Mouse (Mus musculus) thymus, postnatal 25 days (tissue): Measurements from ENCODE around the gene Tom1l2.
A peak's percentile ranks its signal among the peaks of the same experiment; 100 is the strongest.

ENCODE experiments used
- DNase-seq: peaks from one replicate; pipeline ENCODE4 v3.0.0; 2022

The Tom1l2 gene

GRCm38 (mm10) chr11:60345868-60346267 is 6.8 kb downstream of the Tom1l2 start:
- no peak for DNase-seq

DNA sequence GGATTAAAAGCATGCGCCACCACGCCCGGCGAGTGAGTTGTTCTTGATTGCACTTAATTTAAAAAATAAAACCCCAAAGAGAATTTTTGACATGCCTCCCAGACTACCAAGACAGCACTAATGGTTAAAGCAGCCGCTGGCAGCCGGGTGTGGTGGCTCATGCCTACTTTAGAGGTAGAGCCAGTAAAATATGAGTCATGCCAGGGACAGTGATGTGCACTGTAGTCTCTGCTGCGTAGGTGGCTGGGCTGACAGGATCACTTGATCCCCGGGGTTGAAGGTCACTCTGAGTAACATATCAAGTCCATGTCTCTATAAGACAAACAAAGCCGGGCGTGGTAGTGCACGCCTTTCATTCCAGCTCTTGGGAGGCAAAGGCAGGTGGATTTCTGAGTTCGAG is 13.3 kb downstream of the Tom1l2 start:
- DNase-seq, result no peak

GRCm38 (mm10) chr11:60338291-60338690 is 14.4 kb downstream of the Tom1l2 start:
- DNase-seq, result peak; percentile 77

DNA sequence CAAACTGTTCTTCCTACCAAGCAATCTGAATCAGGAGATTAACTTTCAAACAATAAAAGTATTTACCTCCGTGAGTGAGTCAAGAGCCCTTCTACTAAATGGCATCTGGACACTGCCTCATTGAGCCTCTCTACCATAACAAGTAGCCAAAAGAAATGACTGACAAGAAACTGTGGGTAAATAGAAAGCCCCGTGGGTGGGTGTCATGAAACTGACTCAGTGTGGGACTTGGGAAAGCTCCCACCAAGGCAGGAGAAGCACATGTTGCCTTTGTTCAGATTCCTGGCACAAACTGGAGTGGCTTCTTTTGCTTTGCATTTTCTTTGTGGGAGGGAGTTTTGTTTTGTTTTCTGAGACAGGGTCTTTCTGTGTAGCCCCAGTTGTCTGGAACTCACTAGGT is 16.9 kb downstream of the Tom1l2 start:
- no peak for DNase-seq

- peak; percentile 67 for DNase-seq
These were observed 18.6 kb downstream of the Tom1l2 start for GRCm38 (mm10) chr11:60334124-60334523.

DNA sequence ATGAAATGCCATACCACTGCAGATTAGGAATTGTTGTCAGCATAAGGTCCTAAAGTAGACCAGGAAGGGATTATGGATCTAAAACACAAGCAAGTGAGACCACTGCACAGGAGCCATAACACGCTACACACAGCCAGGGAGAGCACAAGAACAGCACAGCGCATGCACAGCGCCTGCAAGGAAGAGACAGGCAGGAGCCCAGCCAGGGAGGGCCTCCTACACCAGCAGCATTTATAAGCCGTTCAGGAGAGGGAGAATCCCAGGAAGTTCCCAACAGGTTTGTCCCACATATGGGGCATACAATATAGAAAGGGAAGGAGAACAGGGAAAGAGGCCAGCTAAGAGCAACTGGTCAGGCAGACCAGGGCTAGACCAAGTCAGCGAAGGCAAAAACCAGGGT is 19.2 kb downstream of the Tom1l2 start:
- DNase-seq, result peak; percentile 35

DNA sequence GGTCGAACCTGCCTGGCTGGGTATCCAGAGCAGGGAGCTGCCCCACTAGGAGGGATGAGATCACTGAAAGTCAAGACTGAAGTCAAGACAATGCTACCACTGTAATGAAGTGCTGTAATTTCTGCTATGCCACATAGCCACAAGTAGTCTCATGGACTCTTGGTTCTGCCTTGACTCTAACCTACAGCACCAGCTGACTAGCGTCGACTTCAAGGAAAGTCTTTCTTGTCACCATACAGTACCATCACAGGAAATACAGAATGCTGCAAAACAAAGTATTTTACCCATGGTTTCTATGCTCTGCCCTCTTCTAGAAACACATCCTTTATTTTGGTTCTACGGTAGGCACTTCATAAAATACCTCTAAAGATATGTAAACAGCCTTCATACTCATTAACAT is 22.2 kb downstream of the Tom1l2 start:
- no peak for DNase-seq

DNA sequence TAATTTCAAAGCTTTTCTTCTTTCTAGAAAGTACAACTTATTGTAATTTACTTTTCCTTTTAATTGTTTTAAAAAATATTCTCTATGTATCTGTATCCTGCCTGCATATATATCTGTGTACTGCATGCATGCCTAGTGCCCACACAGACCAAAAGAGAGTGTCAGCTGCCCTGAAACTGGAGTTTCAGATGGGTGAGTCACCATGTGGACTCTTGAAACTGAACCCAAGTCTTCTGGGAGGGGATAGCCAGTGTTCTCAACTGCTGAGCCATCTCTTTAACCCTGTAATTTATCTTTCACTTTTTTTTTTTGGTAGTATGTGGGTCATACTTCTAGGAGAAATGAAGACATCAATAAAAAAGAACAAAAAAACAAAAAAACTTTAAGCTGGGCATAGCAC is 29.0 kb downstream of the Tom1l2 start:
- DNase-seq, result no peak

DNA sequence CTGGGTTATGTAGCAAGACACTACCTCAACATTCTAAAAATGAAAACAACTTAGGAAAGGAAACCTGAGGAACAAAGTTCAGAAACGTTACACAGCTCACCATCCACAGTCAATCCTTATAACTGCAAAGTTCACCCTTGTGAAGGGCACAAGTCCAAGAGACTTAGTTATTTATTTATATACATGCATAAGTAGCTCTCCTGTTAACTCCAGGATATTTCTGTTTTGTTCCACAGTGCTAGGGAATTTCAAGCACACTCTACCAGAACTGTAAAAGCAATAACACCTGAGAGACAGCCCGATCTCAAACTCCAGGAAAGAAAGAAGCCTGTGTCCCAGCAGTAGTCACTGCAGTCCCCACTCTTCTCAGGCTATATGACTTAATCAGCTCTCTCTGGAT is 31.3 kb downstream of the Tom1l2 start:
- DNase-seq, result no peak

- no peak for DNase-seq
These were observed 32.2 kb downstream of the Tom1l2 start for GRCm38 (mm10) chr11:60320426-60321037.

GRCm38 (mm10) chr11:60319257-60320066 is 33.2 kb downstream of the Tom1l2 start:
- DNase-seq, result no peak

DNA sequence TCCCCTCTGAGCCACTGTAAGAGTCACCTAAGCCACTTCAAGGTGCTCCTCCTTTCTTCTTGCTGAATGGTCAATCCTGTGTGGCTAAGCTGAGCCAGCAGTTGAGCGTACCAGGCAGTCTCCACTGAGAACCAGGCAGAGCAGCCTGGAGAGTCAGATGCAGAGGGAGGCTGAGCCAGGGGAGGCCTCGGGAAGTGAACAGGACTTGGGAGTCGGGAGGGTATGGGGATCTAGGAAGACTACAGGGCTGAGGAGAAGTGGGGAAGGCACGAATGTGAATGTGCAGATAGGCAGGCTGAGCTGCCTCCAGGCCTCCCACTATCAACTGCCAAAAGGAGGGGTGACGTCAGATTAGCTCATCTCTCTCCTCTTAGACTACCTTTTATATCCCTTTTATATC is 34.0 kb downstream of the Tom1l2 start:
- DNase-seq, result no peak

DNA sequence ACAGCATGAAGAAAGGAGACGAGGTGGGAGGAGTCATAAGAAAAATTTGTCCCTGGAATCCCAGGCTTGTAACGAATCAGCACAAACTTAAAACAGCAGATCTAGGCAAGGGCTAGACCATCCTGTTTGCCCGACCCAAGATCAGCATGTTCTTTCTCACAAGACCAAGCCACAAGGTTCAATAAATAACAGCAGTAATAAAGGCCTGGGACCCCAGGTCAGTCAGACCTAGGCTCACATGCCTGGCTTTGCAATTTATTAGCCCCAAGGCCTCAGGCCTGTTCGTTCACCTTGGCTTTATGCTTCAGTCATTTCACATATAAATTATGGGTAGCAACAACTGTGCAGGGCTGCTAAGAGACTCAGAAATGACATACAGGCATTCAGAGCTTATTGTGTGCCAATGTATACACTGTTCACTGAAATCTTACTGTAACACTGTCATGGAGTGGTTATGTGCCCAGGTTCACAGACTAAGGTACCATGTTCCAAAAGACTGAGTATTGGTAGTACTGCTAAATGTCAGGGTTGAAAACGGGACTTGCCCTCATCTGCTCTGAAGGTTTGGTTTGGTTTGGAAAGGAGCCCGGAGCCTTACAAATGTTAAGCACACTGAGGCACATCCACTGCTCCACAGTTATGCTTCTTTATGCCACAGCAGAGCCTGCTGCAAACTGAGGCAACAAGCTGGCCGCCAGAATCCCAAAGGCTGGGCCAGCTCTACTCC is 35.2 kb downstream of the Tom1l2 start:
- DNase-seq, result no peak

DNA sequence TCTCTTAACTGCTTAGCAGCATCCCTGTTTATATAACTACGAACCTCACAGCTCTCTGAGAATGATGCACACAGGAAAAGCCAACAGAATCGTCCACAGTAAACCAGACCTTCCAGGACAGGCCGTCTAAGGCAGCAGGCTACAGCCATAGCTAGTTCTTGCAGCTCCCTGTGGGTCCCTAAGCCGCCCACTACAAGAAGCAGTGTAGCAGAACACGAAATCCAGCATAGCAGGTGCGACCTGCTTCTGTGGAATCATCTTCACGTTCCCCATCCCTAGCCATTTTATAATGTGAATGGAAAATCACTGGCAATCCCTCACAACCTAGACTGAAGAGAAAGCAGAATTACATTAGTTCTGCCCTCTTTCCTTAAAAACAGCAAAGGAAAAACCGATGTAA is 35.8 kb downstream of the Tom1l2 start:
- DNase-seq, result no peak

GRCm38 (mm10) chr11:60316250-60316649 is 36.5 kb downstream of the Tom1l2 start:
- DNase-seq, result no peak

DNA sequence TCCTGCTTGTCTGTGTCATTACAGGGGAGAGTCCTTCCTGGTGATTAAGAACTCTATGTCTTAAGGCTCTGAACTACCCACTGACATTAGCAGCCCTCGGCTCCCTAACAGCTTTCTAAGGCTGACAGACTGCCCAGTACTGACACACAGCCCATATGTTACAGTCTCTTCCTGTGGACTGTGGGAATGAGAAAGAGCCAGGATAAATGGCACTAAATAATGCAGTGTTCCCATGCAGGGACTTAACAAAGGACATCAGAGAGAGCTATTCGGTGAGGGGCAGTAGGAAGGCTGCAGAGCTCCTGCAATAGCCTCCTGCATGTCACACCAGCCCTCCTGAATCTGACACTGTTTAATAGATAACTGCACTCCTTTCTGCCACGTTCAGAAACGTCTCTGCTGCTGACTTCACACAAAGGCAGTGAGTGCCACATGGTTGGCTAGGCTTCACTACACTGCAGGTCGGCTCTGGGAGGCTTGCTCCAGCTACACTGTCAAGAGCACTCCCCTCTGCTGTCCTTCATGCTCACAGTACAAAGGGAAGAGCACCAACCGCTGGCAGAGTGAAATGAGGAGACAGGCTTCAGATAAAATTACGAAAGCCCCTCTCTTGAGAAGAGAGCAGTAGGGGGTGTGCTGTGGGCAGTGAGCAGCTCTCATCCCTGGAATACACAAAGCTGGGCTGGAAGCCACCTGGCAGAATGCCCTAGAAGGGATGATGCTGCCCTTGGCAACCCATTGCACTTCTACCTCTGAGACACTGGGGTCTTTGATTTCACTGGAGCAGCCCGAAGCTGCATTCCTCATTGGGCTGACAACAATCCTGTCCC is 41.5 kb downstream of the Tom1l2 start:
- DNase-seq, result no peak

- DNase-seq, result no peak
These were observed 42.8 kb downstream of the Tom1l2 start for GRCm38 (mm10) chr11:60309875-60310274.

DNA sequence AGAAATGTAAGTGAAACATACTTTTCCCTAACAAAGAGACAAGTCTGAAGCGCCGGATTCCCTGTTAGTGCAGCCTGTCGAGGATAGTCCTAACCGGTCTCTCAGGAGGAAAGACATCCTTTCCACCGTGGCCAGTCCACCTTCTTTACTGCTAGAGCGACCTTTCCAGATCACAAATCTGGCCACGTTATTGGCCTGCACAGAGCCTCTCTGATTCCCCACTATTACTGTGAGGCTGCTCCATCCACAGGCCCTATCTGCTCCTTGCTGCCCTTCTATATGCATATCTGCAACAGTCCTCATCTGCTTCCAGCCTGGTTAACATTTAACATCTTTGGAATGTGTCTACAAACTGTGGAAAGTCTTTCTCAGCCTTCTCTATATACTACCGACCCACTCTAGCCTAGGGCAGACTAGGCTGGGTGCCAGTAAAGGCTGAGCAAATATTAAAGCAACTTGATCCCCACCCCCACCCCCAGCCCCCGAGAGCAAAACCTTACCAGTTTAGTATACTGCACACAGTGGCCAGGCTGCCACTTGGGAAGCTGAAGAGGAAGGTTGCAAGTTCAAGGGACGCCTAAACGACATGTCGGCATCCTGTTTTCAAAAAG is 44.1 kb downstream of the Tom1l2 start:
- DNase-seq, result no peak

DNA sequence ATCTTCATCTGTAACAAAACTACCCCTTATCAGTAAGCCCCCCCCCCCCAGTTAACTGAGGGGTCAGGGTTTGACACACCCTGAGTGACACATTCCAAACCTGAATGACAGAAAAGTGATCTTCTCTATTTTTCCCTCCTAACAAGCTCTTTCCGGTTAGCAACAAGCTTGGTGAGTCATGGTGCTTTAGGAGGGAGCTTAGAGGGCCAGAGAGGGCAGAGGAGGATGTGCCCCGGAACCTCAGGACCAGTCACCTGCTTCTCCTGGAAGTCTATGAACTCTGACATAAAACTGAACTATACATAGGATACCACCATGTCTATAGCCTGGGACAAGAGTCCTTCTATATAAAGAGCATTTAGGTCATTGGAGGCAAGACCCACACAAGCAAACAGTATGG is 44.6 kb downstream of the Tom1l2 start:
- DNase-seq, result no peak

DNA sequence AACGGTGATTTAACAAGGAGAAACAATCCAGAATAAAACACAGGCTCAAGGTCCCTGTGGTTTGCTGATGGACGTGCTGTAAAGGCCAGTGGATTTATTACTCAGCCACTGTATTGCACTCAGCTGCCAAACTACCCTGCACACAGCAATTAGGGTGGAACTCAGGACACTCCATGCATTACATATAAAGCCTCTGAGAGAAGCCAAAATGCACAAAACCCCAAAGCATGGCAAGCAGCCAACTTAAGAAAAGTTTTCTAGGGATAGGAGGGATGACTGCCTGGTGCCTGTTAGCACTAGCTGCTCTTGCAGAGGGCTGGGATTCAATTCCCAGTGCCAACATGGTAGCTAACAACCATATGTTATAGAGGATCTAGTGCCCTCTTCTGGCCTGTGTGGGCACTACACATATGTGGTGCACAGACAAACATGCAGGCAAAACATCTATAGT is 45.3 kb downstream of the Tom1l2 start:
- DNase-seq, result peak; percentile 56

DNA sequence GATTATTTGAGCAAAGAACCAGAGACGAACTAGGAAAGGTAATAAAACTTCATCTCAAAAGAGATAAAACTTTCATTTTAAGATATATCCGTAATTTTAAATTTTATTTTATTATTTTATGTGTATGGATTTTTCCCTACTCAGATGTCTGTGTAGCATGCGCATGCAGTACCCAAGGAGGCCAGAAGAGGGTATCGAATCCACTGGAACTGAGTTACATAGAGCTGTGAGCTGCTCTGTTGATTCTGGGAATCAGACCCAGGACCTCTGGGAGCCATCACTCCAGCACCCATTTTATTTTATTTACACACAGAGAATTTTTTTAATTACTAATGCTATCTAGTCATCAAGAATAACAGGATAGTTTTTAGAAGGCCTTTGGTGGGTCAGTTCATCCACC is 45.9 kb downstream of the Tom1l2 start:
- DNase-seq, result peak; percentile 78

DNA sequence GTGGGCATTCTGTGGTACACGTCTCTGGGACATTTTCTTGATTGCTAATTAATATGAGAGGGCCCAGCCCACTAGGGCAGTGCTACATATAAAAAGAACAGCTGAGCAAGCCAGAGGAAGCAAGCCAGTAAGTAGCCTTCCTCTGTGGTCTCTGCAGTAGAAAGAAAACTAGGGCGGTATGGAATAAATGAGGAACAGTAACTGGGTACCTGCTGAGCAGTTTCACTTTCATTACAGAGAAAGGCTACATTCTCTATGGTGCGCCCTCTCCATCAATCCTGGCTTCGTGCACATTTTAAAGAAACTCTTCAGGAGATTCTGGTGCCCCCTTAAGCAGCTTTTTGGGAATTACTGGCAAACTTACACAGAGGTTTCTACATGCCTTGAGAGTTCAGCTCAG is 47.1 kb downstream of the Tom1l2 start:
- DNase-seq, result peak; percentile 45

DNA sequence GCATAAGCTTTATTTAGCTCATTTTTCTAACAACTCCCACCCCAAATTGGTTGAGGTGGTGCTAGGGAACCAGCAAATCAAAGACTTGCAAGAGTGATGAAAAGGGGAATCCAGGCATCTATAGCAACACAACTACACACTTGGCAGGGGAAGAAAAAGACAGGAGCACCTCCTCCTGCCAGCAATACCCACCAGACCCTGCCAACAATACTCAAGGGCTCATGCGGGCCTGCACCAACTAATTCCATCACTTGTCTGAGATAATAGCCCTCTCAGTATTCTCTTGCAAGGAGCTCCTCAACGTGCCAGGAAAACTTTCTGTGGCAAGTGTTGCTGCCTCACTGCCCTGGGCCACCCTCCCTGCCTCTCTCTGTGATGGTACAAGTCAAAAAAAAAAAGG is 49.2 kb downstream of the Tom1l2 start:
- DNase-seq, result no peak
